Mouse (Mus musculus): ENCODE data around the gene Cbx5.

Cbx5 gene

DNA sequence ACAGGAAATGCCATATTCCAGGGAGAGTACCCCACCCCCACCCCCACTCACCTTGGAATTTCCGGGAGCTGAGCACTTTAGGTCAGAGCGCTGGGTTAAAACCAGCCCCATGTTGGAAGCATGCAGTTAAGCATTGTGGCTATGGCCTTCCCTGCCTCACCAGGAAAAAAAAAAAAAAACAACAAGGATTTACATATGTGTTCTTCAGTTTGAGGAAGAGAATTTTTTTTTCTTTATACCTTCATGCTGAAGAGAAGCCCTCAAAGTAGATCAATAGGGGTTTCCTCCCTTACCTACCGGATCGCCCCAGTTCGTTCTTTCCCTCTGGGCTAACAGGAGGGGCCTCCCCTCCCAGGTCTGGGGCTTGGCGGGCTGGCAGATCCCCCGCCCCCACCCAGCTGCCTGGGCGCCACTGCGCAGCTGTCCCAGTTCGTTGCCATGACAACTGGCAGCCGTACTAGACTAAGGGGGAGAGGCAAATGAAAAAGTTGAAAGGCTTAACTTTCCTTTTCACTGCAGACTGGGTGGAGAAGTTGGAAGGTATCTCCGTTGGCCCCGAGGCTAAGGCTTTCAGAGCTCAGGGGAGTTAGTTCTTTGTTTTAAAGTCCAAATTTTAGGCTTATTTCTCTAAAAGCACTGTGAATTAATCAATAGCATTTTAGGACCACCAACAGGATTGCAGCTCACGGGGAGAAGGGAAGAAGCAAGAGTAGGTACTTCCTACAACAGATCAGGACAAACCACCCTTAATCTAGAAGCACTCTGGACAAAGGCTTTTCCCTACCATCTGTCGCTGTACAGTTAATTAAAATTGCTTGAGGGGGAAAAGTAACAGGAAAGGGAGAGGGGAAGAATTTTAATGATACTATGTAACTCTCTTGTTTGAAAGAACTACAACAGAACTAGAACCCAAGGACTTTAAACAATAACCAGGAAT lies 24.4 kb downstream of the Cbx5 start:
- DNase-seq (ENCODE audit: low read depth) = peak; percentile 91

DNA sequence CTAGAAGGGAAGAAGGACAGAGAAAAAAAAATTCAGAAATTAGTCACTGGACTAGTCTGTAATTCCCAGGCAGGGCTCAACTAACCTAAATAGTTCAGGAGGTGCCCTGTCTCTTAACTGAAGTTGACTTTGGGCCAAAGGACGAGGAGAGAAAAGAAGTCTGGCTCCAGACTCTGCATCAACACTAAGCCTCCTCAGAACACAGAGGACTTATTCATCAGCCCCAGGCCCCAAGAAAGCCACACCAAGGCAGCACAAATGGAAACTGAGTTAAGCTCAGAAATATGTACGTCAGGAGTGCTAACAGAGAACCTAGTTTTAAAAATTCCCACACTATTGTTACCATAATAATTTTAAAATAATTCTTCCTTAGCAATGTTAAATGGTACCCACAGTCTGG lies 25.5 kb downstream of the Cbx5 start:
- DNase-seq (ENCODE audit: low read depth) = peak; percentile 81

DNA sequence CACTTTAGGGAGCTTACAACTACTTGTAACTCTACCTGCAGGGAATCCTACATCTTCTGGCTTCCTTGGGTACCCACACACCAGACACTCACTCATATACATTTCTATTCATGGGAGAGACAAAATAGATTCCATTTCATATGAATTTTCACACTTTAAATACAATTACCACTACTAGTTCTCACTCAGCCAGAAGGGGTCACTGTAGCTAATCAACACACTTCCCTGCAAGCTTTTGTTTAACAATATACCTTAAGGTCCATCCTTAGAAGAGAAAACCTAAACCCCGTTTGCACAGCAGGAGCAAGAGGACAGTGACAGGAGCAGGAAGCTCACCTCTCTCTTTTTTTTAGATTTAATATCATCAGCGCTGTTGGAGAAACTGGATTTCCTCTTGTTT lies 34.5 kb downstream of the Cbx5 start:
- no peak for DNase-seq (ENCODE audit: low read depth)

DNA sequence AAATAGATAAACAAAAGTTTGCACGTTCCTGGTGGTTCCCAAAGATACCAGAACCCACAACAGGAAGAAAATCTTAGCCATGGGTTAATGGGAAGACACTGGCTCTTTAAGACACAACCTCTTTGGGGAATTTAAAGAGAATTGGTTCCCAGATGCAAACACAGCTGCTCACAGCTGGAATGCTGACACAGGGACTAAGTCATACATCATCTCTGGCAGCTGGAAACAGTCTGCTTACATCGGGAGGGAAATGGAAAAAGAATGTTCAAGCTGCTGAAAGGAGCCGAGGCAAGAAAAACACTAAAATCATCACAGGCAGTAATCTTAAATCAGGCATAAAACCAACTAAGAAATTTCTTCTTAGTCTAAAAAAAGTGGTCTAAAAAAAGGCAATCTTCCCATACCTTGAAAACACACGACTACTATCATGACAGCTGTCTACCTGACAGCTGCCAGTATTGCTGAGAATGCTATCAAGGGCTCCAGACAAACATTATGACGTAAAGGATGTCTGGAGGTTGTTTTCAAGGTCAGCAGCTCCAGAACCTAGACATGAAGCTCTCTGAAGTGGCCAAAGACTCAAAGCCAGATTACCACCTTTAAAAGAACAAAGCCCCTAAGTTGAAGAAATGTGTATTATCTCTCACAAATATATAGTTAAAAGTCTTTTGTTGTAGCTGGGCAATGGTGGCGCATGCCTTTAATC lies 37.4 kb downstream of the Cbx5 start:
- DNase-seq (ENCODE audit: low read depth) = no peak

DNA sequence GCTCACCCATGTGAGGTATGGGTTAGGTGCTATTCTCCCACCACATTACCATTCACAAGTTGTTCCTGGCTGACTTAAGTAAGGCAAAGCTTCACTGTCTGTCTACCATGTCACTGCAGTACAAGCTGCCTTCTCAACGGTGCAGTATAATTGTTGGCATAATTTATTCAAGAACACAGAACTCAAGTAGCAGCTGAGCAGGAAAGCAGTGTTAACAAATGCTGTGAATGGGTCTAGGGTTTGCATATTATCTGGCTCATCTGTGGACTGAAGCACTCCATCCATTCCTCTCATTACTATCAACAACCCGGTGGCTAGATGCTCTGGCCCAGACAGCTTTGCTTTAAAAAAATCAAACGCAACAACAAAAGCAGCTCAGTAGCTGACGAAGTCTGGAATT lies 41.8 kb downstream of the Cbx5 start:
- no peak for DNase-seq (ENCODE audit: low read depth)

DNA sequence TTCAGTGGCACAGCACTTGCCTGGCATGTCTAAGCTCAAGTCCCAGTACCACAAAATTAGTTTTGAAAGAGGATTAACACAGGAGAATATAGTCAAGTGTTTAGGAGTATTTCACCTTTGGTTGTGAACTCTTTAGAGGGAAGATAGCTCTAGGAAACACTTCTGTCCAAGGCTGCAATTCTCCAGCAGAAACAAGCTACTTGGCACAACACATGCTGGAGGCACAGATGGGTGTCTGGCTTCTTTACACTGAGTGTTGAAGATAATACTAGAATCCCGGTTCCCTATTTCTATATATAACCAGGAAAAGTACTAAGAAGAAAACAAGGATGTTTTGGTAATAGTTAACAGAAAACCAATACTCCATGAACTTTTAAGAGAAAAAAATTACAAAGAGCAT lies 42.8 kb downstream of the Cbx5 start:
- DNase-seq (ENCODE audit: low read depth) = no peak

DNA sequence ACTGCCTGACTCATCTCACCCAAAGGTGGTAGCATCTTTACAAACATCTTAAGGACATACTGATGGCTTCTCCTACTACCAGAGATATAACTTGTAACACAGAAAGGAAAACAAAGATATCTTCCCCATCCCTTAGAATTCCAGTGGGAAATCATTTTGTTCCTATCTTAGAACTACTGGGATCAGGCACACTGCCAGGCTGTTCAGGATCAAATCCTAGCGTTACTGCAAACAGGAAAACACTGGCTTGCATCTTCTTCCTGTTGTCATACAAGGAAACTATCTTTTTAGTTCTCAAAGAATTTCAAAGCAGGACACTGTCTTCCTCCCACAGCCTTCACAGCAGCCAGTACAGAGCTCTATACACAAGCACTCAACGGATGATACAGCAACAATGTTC lies 46.0 kb downstream of the Cbx5 start:
- DNase-seq (ENCODE audit: low read depth) = no peak

- no peak for DNase-seq (ENCODE audit: low read depth)
Observed at GRCm38 (mm10) chr15:103190531-103191462, 48.8 kb downstream of the Cbx5 start.

- DNase-seq (ENCODE audit: low read depth) = no peak
Observed at GRCm38 (mm10) chr15:103190083-103190482, 49.5 kb downstream of the Cbx5 start.

- no peak for DNase-seq (ENCODE audit: low read depth)
Observed at GRCm38 (mm10) chr15:103187803-103188202, 51.8 kb downstream of the Cbx5 start.

GRCm38 (mm10) chr15:103185462-103186198 lies 54.0 kb downstream of the Cbx5 start:
- DNase-seq (ENCODE audit: low read depth) = no peak

- DNase-seq (ENCODE audit: low read depth) = no peak
Observed at GRCm38 (mm10) chr15:103183651-103184610, 55.7 kb downstream of the Cbx5 start.

- DNase-seq (ENCODE audit: low read depth) = no peak
Observed at GRCm38 (mm10) chr15:103183135-103183534, 56.5 kb downstream of the Cbx5 start.

- DNase-seq (ENCODE audit: low read depth) = no peak
Observed at GRCm38 (mm10) chr15:103182166-103182790, 57.3 kb downstream of the Cbx5 start.

DNA sequence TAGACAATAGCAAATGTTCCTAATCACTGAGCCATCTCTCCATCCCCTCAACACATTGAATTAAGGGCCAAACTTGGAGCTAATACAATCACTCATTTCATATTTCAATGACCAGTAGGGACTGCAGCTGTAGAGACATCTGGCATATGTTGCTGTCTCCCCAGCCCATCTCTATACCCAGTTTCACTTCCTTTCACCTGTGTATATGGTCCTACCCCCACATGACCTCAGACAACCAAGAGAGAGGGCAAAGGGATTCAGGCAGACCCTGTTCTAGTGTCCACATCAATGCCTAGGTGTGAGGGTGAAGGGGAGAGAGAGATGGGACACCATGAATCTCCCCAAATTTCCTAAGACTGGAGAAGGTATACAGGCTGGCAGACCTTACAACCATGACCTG lies 59.2 kb downstream of the Cbx5 start:
- DNase-seq (ENCODE audit: low read depth) = no peak

- no peak for DNase-seq (ENCODE audit: low read depth)
Observed at GRCm38 (mm10) chr15:103178767-103179166, 60.8 kb downstream of the Cbx5 start.

- DNase-seq (ENCODE audit: low read depth) = no peak
Observed at GRCm38 (mm10) chr15:103178137-103178536, 61.5 kb downstream of the Cbx5 start.

GRCm38 (mm10) chr15:103177611-103178041 lies 62.0 kb downstream of the Cbx5 start:
- no peak for DNase-seq (ENCODE audit: low read depth)

DNA sequence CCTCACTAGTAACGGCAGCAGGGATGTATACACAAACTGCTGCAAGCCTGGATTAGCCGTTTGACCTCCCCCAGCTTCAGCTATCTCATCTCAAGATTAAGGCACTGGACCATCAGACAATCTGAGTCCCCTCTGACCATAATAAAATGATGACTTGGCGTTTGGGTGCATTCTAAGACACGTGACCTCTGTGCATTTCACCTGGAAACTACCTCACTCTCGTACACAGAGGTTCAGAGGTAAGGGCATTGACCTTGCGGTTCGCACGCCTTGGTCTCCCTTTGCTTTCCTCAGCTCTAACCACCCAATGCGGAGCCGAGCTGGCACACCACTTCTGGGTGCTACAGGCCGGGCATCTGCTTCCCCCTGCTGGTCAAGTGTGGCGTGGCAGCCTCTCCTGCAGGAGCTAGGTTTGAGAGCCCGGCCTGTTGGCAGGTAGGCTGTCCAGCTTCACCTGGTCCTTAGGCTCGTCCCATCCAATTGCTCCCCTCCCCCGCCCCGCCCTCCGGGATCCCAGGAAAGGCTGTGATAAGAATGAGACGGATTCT lies 62.7 kb downstream of the Cbx5 start:
- DNase-seq (ENCODE audit: low read depth) = no peak

Measured in fibroblast of lung, adult 2 months (primary cell).